Mouse (Mus musculus): Measurements from ENCODE around the gene Gfy. TPM values are rescaled to one million over a fixed set of nuclear protein-coding genes. Genes with fewer than 3 reads are reported as not detected.
A peak's percentile ranks its signal among the peaks of the same experiment; 100 is the strongest.

Gene Gfy
- total RNA-seq, 1 experiment, result not detected

DNA sequence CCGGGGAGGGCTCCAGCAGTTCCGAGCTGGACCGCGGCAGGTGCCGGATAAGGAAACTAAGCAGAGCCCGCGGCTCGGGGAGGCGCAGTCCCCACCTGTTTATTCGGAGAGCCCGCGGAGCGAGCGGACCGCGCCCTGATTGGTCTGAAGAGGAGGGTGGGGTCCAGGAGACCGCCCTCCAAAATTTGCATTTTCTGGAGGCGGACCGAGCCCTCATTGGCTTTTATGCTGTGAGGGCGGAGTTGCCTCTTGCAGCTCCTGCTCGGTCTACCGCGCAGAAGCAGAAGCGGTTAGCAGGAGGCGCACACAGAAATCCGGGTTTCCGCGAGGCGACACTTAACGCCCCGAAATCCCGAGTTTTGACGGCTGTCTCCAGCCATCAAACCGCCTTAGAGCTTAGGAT, 2.8 kb upstream of the Gfy start:
- no peak for TF ChIP-seq MAFK (IDR thresholded peaks at IDR 0.05; ENCODE audit: insufficient read depth, low read depth, low read length)
- no peak for TF ChIP-seq CHD2 (IDR thresholded peaks at IDR 0.05; ENCODE audit: low read depth, low read length)
- no peak for TF ChIP-seq HCFC1 (IDR thresholded peaks at IDR 0.05; ENCODE audit: borderline replicate concordance, insufficient read depth, low read length)
- TF ChIP-seq ZC3H11A (IDR thresholded peaks at IDR 0.05; ENCODE audit: borderline replicate concordance, low read depth, low read length), result no peak
- Histone ChIP-seq H3K4me3 (ENCODE audit: insufficient read depth in 1 of 2, low read depth in 1 of 2, low read length in 2 of 2, poor library complexity in 1 of 2, severe bottlenecking in 1 of 2) (peak overlapping the region; percentile 64 to 76), H3K9ac (ENCODE audit: insufficient read depth, low read depth, low read length, poor library complexity, severe bottlenecking) (peak overlapping the region; percentile 61), H3K27ac (ENCODE audit: insufficient read depth, low read depth, low read length, poor library complexity, severe bottlenecking) (no peak overlapping the region), H3K4me1 (ENCODE audit: control insufficient read depth in 2 of 2, insufficient read depth in 2 of 2, low read length in 2 of 2, poor library complexity in 1 of 2) (peaks cover 0 to 10% of the 10 kb centered on the region in 2 experiments; a peak in 2 of 4 replicates), H3K36me3 (ENCODE audit: control insufficient read depth, insufficient read depth, low read length, poor library complexity, severe bottlenecking) (no peaks in the 10 kb centered on the region), H3K9me3 (ENCODE audit: control insufficient read depth, insufficient read depth, low read depth, low read length) (no peaks in the 10 kb centered on the region)
- in situ Hi-C loops (cut with MboI; ENCODE audit: low sequenced_read_pairs in 2 of 2, unreplicated experiment in 2 of 2), result no loop called here
- peak; percentile 90 for DNase-seq (ENCODE audit: low read depth, low spot score)

DNA sequence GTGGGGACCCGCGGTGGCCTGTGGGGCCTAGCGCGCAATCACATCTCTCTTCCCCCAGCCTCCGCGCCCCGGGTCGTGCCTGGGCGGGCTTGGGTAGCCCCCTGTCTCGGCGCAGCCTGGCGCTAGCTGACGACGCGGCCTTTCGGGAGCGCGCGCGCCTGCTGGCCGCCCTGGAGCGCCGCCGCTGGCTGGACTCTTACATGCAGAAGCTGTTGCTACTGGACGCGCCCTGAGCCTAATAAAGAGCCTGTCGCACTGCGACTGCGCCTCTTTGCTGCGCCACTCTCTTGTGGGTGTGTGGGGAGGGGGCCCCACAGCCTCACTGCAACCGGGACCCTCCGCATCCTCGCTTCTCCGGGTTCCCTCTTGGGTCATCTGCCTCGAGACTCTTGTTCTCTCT, 2.2 kb upstream of the Gfy start:
- Histone ChIP-seq H3K9ac (ENCODE audit: insufficient read depth, low read depth, low read length, poor library complexity, severe bottlenecking) (peak overlapping the region; percentile 54; the same call in 1 of the 2 replicates), H3K4me1 (ENCODE audit: control insufficient read depth in 2 of 2, insufficient read depth in 2 of 2, low read length in 2 of 2, poor library complexity in 1 of 2) (peaks cover 0 to 15% of the 10 kb centered on the region in 2 experiments; a peak in 2 of 4 replicates), H3K27ac (ENCODE audit: insufficient read depth, low read depth, low read length, poor library complexity, severe bottlenecking) (no peak overlapping the region), H3K36me3 (ENCODE audit: control insufficient read depth, insufficient read depth, low read length, poor library complexity, severe bottlenecking) (no peaks in the 10 kb centered on the region), H3K9me3 (ENCODE audit: control insufficient read depth, insufficient read depth, low read depth, low read length) (no peaks in the 10 kb centered on the region), H3K4me3 (ENCODE audit: insufficient read depth in 1 of 2, low read depth in 1 of 2, low read length in 2 of 2, poor library complexity in 1 of 2, severe bottlenecking in 1 of 2) (peak overlapping the region; percentile 64 to 76)
- no peak for TF ChIP-seq MAFK (IDR thresholded peaks at IDR 0.05; ENCODE audit: insufficient read depth, low read depth, low read length)
- no peak for TF ChIP-seq CHD2 (IDR thresholded peaks at IDR 0.05; ENCODE audit: low read depth, low read length)
- no peak for TF ChIP-seq ZC3H11A (IDR thresholded peaks at IDR 0.05; ENCODE audit: borderline replicate concordance, low read depth, low read length)
- TF ChIP-seq ZNF384 (IDR thresholded peaks at IDR 0.05; ENCODE audit: low read depth, low read length), result no peak
- no peak for TF ChIP-seq HCFC1 (IDR thresholded peaks at IDR 0.05; ENCODE audit: borderline replicate concordance, insufficient read depth, low read length)
- in situ Hi-C loops (cut with MboI; ENCODE audit: low sequenced_read_pairs in 2 of 2, unreplicated experiment in 2 of 2), result no loop called here
- no peak for DNase-seq (ENCODE audit: low read depth, low spot score)

DNA sequence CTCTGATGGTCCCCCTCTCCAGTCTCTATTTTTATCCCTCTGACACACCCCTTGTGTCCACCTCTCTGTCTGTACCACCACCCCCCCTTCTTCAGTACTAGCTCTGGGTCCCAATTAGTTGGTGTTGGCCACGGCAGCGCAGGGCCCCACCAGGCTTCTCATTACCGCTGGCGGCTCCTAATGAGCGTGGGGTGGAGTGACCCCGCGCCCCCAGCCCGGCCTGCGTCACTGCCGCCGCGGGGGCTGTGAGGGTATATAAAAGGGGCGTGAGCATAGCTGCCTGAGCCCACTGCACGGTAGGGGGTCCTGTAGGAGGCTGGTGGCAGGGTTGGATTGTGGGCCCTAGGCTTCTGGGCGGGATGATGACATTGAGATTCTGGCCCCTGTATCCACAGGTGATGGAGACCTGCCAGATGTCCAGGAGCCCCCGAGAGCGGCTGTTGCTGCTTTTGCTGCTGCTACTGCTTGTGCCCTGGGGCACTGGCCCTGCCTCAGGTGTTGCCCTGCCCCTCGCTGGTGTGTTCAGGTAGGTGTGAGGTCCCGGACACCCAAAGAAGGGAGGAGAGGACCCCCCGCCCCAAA, 1.6 kb upstream of the Gfy start, which contains the start of gene Pth2:
Pth2 (plus strand) TSS at position 100 of the 582 bp plus-strand sequence.
- no peak for DNase-seq (ENCODE audit: low read depth, low spot score)
- TF ChIP-seq ZNF384 (IDR thresholded peaks at IDR 0.05; ENCODE audit: low read depth, low read length) (no peak), CHD2 (IDR thresholded peaks at IDR 0.05; ENCODE audit: low read depth, low read length) (no peak), MAFK (IDR thresholded peaks at IDR 0.05; ENCODE audit: insufficient read depth, low read depth, low read length) (no peak), HCFC1 (IDR thresholded peaks at IDR 0.05; ENCODE audit: borderline replicate concordance, insufficient read depth, low read length) (no peak), ZC3H11A (IDR thresholded peaks at IDR 0.05; ENCODE audit: borderline replicate concordance, low read depth, low read length) (no peak)
- Histone ChIP-seq H3K27ac (ENCODE audit: insufficient read depth, low read depth, low read length, poor library complexity, severe bottlenecking) (no peak within 1 kb of the TSS), H3K4me1 (ENCODE audit: control insufficient read depth in 2 of 2, insufficient read depth in 2 of 2, low read length in 2 of 2, poor library complexity in 1 of 2) (peaks cover 0 to 15% of the 10 kb centered on the region in 2 experiments; a peak in 2 of 4 replicates), H3K36me3 (ENCODE audit: control insufficient read depth, insufficient read depth, low read length, poor library complexity, severe bottlenecking) (no peaks in the 10 kb centered on the region), H3K9me3 (ENCODE audit: control insufficient read depth, insufficient read depth, low read depth, low read length) (no peaks in the 10 kb centered on the region), H3K4me3 (ENCODE audit: insufficient read depth in 1 of 2, low read depth in 1 of 2, low read length in 2 of 2, poor library complexity in 1 of 2, severe bottlenecking in 1 of 2) (peak within 1 kb of the TSS; percentile 64 to 76), H3K9ac (ENCODE audit: insufficient read depth, low read depth, low read length, poor library complexity, severe bottlenecking) (peak within 1 kb of the TSS; percentile 54; the same call in 1 of the 2 replicates)
- in situ Hi-C loops (cut with MboI; ENCODE audit: low sequenced_read_pairs in 2 of 2, unreplicated experiment in 2 of 2), result no loop called here

DNA sequence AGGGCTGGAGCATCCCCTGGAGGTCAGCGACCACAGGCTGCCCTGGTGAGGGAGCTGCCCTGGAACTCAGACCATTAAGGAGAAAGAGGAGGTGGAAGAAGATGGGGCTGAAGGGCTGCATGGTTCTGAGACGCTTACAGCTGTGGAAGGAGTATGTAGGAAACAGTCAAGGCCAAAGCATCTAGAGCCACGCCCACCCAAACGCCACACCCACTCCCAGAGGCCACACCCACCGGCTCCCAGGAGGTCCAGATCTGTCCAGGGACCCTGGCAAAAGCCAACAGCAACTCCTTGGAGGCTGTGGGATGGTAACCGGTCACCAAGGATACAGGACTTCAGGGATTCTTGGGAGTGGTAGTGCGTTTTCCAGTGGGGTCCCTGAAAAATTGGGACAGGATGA, 819 bp downstream of the Gfy start:
- no peak for DNase-seq (ENCODE audit: low read depth, low spot score)
- no peak overlapping the region for H3K4me3 ChIP-seq (ENCODE audit: insufficient read depth in 1 of 2, low read depth in 1 of 2, low read length in 2 of 2, poor library complexity in 1 of 2, severe bottlenecking in 1 of 2)
- TF ChIP-seq HCFC1 (IDR thresholded peaks at IDR 0.05; ENCODE audit: borderline replicate concordance, insufficient read depth, low read length) (no peak), CHD2 (IDR thresholded peaks at IDR 0.05; ENCODE audit: low read depth, low read length) (no peak), MAFK (IDR thresholded peaks at IDR 0.05; ENCODE audit: insufficient read depth, low read depth, low read length) (no peak), ZNF384 (IDR thresholded peaks at IDR 0.05; ENCODE audit: low read depth, low read length) (no peak), ZC3H11A (IDR thresholded peaks at IDR 0.05; ENCODE audit: borderline replicate concordance, low read depth, low read length) (no peak)
- H3K27ac ChIP-seq (ENCODE audit: insufficient read depth, low read depth, low read length, poor library complexity, severe bottlenecking), result no peak overlapping the region
- no peak overlapping the region for H3K9ac ChIP-seq (ENCODE audit: insufficient read depth, low read depth, low read length, poor library complexity, severe bottlenecking)
- H3K9me3 ChIP-seq (ENCODE audit: control insufficient read depth, insufficient read depth, low read depth, low read length), result no peaks in the 10 kb centered on the region
- in situ Hi-C loops (cut with MboI; ENCODE audit: low sequenced_read_pairs in 2 of 2, unreplicated experiment in 2 of 2), result no loop called here
- peaks cover 0 to 19% of the 10 kb centered on the region in 2 experiments; a peak in 2 of 4 replicates for H3K4me1 ChIP-seq (ENCODE audit: control insufficient read depth in 2 of 2, insufficient read depth in 2 of 2, low read length in 2 of 2, poor library complexity in 1 of 2)
- H3K36me3 ChIP-seq (ENCODE audit: control insufficient read depth, insufficient read depth, low read length, poor library complexity, severe bottlenecking), result no peaks in the 10 kb centered on the region

Data from ES-E14 (cell line).